Mouse (Mus musculus): ENCODE data around the gene H2afv.

GRCm38 (mm10) chr11:6465122-6465521 lies 20.9 kb upstream of the H2afv start:
- TF ChIP-seq CTCF (IDR thresholded peaks at IDR 0.05; ENCODE audit: borderline replicate concordance, insufficient read depth, low read depth, low read length) (peak; percentile 63; the same call in 1 of the 2 replicates), POLR2A (IDR thresholded peaks at IDR 0.05; ENCODE audit: borderline replicate concordance, insufficient read depth, low read length) (no peak)
